Mouse (Mus musculus) thymus, adult 2 months (tissue): Measurements from ENCODE around the gene Mr1.

Experiments used
- CTCF ChIP-seq: fragments of 200-500 bp; IDR thresholded peaks from 2 replicates; pipeline ENCODE4 v1.5.1; 2012; ENCODE audit warnings: mild to moderate bottlenecking, control low read depth, low read length, moderate library complexity, borderline replicate concordance; ENCODE audit not compliant: control insufficient read depth, poor library complexity, insufficient read depth; ENCODE audit errors: extremely low read depth
- POLR2A ChIP-seq: fragments of 200-500 bp; IDR thresholded peaks from 2 replicates; pipeline ENCODE4 v1.6.1; 2012; ENCODE audit warnings: mild to moderate bottlenecking, low read length, control low read depth, moderate library complexity; ENCODE audit not compliant: control insufficient read depth, poor library complexity, insufficient read depth; ENCODE audit errors: extremely low read depth

DNA sequence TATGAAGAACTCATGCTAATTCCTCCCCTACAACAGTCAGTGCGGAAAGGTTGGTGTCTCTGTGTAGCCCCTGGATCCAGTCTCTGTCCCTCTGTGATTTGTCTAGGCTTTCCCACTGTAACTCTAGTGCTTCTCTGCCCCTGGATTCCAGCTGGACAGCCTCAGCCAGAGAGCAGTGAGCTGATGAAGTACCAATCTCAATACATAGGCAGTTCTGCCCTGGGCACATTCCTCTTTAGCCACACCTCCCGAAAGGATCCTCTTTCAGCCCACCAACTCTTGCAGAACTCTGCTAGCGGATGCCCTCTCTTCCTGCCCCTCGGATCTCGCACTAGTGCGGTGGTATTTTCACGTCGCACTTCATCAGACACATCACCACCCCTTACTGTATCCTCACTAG, 11.7 kb downstream of the Mr1 start:
- TF ChIP-seq CTCF (no peak), POLR2A (no peak)
